Mouse (Mus musculus): ENCODE measurements around the gene Pcid2.
"Not testable (repeated sequence)": the region's sequence is repeated elsewhere in the genome, so short reads cannot be mapped to it uniquely, and the experiment has no call there.

DNA sequence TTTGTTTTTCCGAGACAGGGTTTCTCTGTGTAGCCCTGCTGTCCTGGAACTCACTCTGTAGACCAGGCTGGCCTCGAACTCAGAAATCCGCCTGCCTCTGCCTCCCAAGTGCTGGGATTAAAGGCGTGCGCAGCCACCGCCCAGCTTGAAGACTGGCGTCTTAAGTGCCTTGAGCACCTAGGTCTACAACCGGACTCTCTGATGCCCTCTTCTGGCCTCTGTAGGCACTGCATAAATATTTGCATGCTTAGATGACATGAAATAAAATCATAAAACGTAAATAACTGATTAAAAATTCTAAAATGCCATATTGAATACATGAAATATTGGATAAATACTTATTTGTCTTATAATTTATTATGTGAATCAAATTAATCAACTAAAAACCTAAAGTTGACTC lies 27.0 kb upstream of the Pcid2 start:
- not testable (repeated sequence) for TF ChIP-seq POLR2A (IDR thresholded peaks at IDR 0.05; ENCODE audit: low read depth, low read length)
- TF ChIP-seq CTCF (IDR thresholded peaks at IDR 0.05; ENCODE audit: extremely low read depth, insufficient read length, insufficient replicate concordance, low read depth, low read length) = peak; percentile 35; the same call in 1 of the 2 replicates

Measured in small intestine, adult 2 months (tissue).